Mouse (Mus musculus): Measurements from ENCODE around the gene Ube2cbp.

Ube2cbp gene

GRCm38 (mm10) chr9:86435510-86435909 lies 29.2 kb downstream of the Ube2cbp start:
- in situ Hi-C loops (cut with MboI) = no loop called here

GRCm38 (mm10) chr9:86423331-86423730 lies 41.4 kb downstream of the Ube2cbp start:
- in situ Hi-C loops (cut with MboI) = no loop called here

DNA sequence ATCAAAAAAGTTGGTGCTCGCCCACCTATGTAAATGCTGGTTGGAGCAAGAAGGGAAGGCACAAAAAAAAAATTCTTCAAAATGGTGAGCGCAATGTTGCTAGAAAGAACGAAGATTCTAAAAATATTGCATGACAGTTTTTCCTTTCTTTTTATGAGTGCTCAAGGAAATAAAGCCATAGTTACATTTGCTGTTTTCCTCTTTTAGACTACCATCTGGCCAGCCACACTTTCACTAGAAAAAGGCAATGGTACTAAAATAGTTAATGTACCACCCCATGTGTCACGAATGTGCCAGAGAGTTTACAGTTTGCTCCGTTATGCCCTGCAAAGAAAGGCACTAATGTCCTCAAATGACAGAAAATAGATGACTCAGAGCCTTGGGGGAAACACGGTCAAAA lies 45.4 kb downstream of the Ube2cbp start:
- in situ Hi-C loops (cut with MboI) = no loop called here

- in situ Hi-C loops (cut with MboI) = no loop called here
Measured at GRCm38 (mm10) chr9:86417971-86418370, 46.8 kb downstream of the Ube2cbp start.

DNA sequence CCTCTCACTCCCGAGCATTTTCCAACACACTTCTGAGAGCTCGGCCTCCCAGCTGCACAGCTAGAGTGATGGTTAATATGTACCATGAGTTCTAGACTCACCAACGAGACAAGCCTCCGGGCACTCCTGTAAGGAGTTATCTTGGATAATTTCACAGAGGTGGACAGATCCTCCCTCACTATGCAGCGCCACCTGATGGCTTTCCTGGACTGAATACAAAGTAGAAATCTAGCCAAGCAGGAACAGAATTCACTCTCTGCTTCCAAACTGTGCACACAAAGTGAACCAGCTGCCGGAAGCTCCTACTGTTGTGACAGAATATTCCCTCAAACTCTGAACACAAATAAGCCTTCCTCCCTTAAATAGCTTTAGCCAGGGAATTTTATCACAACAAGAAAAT lies 69.0 kb downstream of the Ube2cbp start:
- in situ Hi-C loops (cut with MboI) = no loop called here

GRCm38 (mm10) chr9:86395012-86395411 lies 69.7 kb downstream of the Ube2cbp start:
- in situ Hi-C loops (cut with MboI) = no loop called here

DNA sequence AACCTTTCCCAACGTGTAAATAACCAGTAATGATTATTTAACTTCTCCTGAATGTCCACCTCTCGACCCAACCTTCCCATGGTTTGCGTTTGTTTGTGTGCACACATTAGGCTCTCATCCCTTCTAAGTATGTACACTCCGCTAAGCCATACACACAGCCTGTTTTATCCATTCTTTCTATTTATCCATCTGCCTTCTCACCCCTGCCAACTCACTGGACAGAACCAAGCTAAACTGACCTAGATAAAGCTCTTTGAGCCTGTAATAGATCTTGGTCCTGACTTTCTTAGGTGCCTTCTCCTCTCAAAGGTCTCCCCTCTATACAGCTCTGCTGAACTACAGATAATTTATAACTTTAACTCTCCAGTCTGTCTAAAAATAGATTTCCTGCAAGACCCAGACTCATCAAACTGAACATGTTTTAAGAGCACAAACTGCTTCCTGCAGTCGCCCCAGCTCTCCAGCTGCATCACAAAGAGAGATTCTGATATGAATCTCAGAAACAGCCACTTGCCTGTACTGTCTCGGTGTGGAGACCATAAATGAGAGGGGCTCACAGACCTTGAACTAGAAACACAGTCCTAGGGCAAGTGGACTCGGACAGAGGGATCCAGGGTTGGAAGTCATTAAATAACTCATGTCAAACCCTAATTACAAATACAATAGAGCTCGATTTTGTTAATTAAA lies 71.0 kb downstream of the Ube2cbp start:
- in situ Hi-C loops (cut with MboI) = no loop called here

DNA sequence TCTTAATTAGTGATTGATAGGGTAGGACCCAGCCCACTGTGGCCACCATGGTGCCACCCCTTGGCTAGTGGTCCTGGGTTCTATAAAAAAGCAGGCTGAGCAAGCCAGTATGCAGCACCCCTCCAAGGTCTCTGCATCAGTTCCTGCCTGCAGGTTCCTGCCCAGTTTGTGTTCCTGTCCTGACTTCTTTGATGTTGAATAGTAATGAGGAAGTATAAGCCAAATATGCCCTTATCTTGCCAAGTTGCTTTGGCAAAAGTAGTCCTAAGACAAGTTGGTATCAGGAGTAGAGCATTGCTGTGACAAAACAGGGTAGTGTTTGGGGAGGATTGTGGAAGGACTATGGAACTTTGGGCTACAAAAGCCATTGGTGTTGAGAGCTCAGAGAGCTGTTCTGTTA lies 73.3 kb downstream of the Ube2cbp start:
- in situ Hi-C loops (cut with MboI) = no loop called here

- in situ Hi-C loops (cut with MboI) = no loop called here
Measured at GRCm38 (mm10) chr9:86390713-86391112, 74.0 kb downstream of the Ube2cbp start.

DNA sequence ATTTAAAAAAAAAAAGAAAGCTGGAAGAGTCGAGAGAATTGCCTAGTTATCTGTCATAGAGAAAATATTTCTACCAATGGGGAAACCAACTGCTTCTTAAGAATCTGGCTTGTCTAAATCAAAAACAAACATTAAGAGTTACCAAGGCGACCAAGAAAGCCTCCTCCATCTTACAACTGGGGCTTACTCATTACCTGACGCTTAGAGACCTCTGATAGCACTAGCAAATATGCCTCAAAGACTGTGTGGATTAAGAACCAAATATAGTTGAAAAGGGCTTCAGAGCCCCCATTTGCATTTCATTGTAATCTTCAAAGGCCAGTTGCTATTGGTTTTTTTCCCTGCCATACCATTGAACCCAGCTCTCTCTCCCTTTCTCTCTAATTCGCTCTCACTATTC lies 76.2 kb downstream of the Ube2cbp start:
- in situ Hi-C loops (cut with MboI) = no loop called here

GRCm38 (mm10) chr9:86376923-86377322 lies 87.8 kb downstream of the Ube2cbp start:
- in situ Hi-C loops (cut with MboI) = no loop called here

- in situ Hi-C loops (cut with MboI) = no loop called here
Measured at GRCm38 (mm10) chr9:86372783-86373567, 91.8 kb downstream of the Ube2cbp start.

DNA sequence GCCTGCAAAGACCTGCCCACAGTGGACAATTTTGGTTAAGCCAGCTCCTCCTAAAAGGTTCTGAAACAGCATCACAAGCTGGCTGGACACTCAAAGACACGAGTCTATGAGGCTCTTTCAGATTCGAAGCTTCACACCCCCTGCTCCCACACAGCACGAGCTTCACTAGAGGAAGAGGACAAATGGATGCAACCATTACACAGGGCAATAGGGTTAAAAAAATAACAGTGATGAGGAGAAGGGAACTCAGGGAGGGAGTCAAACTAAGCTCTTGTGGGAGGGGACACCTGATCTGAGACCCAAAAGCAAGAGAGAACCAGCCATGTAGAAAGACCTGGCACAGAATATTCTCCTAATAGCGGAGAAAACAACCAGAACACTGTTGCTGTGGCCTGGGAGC lies 95.5 kb downstream of the Ube2cbp start:
- in situ Hi-C loops (cut with MboI) = no loop called here

DNA sequence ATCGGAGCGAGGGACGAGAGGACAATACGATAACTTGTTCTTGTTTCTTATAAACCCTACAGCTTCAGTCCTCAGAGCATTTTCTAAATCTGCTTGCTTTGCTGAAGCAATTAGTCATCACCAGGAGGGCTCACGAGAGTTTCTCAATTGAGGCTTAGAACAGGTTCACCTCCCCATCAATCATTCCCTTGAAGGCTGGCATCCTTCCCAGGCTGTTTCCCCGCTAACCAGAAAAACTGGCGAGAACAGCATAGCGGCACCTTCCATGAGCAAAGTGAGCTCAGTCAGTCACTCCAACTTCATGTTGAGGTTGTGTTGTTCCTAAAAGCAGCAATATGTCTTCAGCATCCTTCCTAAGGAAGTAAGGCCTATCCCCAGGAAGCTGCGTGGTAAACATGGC lies 104.2 kb downstream of the Ube2cbp start:
- in situ Hi-C loops (cut with MboI) = no loop called here

DNA sequence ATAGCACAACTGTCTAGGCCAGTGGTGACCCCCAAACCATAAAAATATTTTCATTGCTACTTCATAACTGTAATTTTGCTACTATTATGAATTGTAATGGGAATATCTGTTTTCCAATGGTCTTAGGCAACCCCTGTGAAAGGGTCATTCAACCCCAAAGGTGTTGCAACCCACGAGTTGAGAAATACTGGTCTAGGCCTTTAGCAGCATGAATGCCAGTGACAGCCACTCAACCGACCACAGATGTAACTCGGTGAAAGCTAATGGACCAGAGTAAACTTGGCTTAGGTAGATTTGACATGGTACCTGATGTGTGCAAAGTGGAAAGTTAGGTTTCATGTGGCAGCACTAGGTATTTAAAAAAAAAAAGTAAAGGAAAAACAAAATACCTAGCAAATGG lies 108.9 kb downstream of the Ube2cbp start:
- in situ Hi-C loops (cut with MboI) = no loop called here

- in situ Hi-C loops (cut with MboI) = no loop called here
Measured at GRCm38 (mm10) chr9:86351491-86351890, 113.3 kb downstream of the Ube2cbp start.

GRCm38 (mm10) chr9:86336792-86337191 lies 128.0 kb downstream of the Ube2cbp start:
- in situ Hi-C loops (cut with MboI) = no loop called here

DNA sequence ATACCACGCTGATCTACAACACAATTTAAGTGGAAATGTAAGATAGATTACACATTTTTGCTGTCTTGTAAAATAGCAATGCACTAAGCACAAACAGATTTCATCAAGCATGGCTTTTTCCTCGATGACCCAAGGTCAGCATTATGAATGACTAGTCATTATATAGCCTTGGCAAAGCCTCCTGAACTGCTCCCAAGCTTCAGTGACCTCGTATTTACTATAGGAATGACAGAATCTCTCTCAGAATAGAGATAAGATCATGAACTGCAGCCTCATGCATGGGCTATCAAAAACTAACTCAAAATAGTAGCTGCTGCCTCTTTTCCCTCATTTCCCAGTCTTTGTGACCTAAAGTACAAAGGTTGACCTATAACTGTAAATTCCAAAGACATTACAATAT lies 128.4 kb downstream of the Ube2cbp start:
- in situ Hi-C loops (cut with MboI) = no loop called here

DNA sequence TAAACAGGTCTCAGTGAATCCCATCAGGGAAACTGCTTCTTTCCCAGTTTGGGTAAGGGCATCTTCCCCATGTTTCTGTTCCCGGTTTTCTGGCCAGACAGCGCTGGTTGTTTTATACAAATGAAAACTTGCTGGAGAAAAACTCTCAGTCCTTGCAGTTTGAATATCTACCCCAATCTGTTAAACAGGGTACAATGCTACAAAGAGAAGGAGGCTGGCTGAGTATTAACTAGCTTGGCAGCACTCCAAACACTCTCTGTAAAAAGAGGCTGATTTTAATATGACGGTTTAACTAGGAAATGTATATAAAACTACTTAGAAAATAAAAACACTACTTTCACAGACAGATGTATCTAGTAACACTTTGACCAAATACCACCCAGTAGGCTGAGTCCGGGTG lies 129.2 kb downstream of the Ube2cbp start:
- in situ Hi-C loops (cut with MboI) = no loop called here

DNA sequence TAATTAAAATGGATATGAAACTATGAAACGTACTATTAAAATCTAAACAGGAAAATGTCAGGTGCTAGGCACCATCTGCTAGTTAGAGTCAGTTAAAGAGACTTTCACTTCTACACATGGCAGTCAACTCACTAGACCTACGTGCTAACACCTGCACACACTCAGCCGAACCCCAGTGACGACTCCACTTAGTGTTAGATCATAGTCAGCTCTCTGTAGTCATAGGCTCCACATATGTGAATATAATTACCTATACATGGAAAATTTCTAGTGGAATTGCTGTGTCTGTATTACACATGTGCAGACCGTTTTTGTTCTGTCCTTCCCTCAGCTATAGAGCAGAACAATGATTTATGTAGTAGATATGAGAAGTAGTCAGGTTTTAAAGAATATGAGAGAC lies 130.4 kb downstream of the Ube2cbp start:
- in situ Hi-C loops (cut with MboI) = no loop called here

DNA sequence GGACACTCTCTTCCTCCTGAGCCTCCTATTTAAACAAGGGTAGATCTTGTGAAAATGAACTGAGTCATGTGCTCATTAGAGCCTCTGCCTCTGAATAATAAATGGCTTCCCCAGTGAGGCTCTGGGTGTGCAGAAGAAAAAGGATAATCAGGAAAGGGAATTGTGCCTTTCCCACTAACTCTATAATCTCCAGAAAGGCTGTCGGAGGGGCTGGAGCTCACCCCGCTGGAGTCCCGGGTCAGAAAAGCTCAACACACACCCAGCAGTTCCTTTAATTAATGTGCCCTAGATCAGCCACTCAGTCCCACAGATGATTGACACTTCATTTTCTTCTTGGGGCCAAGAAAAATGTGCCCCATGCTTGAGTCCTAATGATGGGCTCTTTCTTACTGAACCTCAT lies 134.2 kb downstream of the Ube2cbp start:
- in situ Hi-C loops (cut with MboI) = no loop called here

- in situ Hi-C loops (cut with MboI) = no loop called here
Measured at GRCm38 (mm10) chr9:86328270-86328669, 136.5 kb downstream of the Ube2cbp start.

DNA sequence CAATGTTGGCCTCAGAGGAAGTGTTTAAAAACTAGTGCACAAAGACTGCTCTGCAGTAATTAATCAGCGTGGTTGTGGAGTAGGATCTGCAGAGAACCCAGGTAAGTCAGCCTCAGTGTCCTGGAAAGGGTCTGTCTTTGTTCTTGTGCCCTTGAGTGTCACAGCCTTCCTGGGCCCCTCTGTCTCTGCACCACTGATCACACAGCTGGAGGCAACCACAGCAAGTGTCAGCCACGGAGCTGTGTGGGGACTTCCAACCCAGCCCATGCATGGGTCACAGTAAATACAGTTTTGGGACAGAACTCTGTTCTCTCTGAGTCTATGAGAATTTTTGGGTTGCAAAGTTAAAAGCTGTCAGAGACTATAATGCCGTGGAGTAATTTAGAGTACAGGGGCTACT lies 137.4 kb downstream of the Ube2cbp start:
- in situ Hi-C loops (cut with MboI) = no loop called here

- in situ Hi-C loops (cut with MboI) = no loop called here
Measured at GRCm38 (mm10) chr9:86324772-86325171, 140.0 kb downstream of the Ube2cbp start.

Measured in mature B cell (primary cell).